Mouse (Mus musculus) MEL (cell line): ENCODE measurements around the gene Kif5a.

ENCODE experiments used
- JUND ChIP-seq: IDR thresholded peaks from 2 replicates; pipeline ENCODE4 v1.6.1; 2011; ENCODE audit warnings: low read depth, mild to moderate bottlenecking, improper control_type of control experiment, low read length
- ZC3H11A ChIP-seq: IDR thresholded peaks from 2 replicates; pipeline ENCODE4 v1.6.1; 2012; ENCODE audit warnings: low read depth, mild to moderate bottlenecking, inconsistent platforms, low read length, improper control_type of control experiment

DNA sequence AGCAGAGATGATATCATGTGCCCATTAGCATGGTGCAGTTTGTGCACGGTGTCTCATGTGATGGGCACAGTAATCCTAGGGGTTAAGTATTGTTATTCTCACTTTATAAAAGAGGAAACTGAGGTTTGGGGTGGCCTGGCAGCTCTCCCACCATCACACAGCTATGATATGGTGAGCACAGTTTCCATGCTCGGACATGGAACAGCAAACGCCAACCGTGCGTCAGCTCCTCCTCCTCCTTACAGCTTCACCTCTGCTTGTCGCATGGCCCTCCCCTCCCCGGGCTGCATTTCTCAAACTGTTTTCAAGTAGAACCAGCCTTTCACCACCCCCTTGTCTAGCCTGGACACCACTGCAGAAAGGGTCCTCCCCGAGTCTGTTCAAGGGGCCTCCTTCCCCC lies 4.7 kb downstream of the Kif5a start:
- TF ChIP-seq JUND (no peak), ZC3H11A (no peak)
